Mouse (Mus musculus): ENCODE data around the gene Pex11a. TPM values are rescaled to one million over a fixed set of nuclear protein-coding genes. Genes with fewer than 3 reads are reported as not detected.

Gene Pex11a
- total and polyA plus RNA-seq, 3 experiments = 2.1 to 4.3 (median 3.4) TPM

DNA sequence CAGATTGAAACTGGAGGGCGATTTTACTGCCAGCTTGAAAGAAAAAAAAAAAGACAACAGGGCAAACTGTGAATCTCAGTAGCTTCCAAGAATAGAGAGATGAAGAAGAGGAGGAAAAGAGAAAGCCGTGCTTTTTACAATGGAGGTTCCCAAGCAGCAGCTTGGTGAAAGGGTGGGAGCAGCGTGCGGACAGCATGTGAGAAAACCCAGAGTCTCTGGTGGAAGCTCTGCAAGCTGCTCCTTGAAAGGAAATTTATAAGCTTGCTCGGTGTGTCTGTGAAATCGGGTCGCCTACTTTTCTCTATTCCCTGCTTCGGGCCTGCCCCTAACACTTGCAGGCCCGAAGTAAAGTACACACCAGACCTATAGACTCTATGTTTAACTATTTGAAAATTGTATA is 1.1 kb upstream of the Pex11a start:
- TF ChIP-seq SIN3A (IDR thresholded peaks at IDR 0.05; ENCODE audit: low read length) (no peak), BHLHE40 (IDR thresholded peaks at IDR 0.05; ENCODE audit: low read depth, low read length) (no peak), USF2 (conservative IDR thresholded peaks at IDR 0.05; ENCODE audit: low read depth, low read length) (no peak), POLR2A (IDR thresholded peaks at IDR 0.05; ENCODE audit: low read depth, low read length) (no peak), CTCF (conservative IDR thresholded peaks at IDR 0.05 in 1 of 2, IDR thresholded peaks at IDR 0.05 in 1 of 2; ENCODE audit: low read depth in 2 of 2, low read length in 2 of 2) (no peak), ZKSCAN1 (IDR thresholded peaks at IDR 0.05; ENCODE audit: borderline replicate concordance, low read depth, low read length) (no peak), MAZ (IDR thresholded peaks at IDR 0.05; ENCODE audit: low read depth, low read length) (no peak), KAT2A (IDR thresholded peaks at IDR 0.05; ENCODE audit: insufficient replicate concordance, low read length) (no peak), EP300 (IDR thresholded peaks at IDR 0.05; ENCODE audit: low read length) (no peak), JUND (conservative IDR thresholded peaks at IDR 0.05; ENCODE audit: low read depth, low read length) (no peak), ZMIZ1 (IDR thresholded peaks at IDR 0.05; ENCODE audit: low read depth, low read length) (no peak)
- dilution Hi-C loops (cut with MboI; ENCODE audit: extremely low pct_ligation_motif_present, extremely low pct_unique_long_range_greater_than_20kb, low sequenced_read_pairs) = no loop called here
- DNase-seq (ENCODE audit: extremely low read depth) = no peak
- no peak overlapping the region for H3K9ac ChIP-seq (ENCODE audit: insufficient read depth, low read depth)
- H3K79me2 ChIP-seq (replicated peaks; ENCODE audit: control insufficient read depth, extremely low read depth, insufficient read depth, poor library complexity, severe bottlenecking) = no peaks in the 10 kb centered on the region
- no peak overlapping the region for H3K27ac ChIP-seq (ENCODE audit: insufficient read depth, low read depth)
- no peaks in the 10 kb centered on the region for H3K27me3 ChIP-seq (replicated peaks)
- no peaks in the 10 kb centered on the region for H3K9me3 ChIP-seq (replicated peaks; ENCODE audit: low read length)
- no peak overlapping the region for H3K4me3 ChIP-seq (replicated peaks in 1 of 3; ENCODE audit: low read depth in 2 of 3, low read length in 2 of 3, poor library complexity in 1 of 3)
- H3K4me1 ChIP-seq (ENCODE audit: control insufficient read depth in 1 of 2, insufficient read depth in 2 of 2) = peaks cover 0 to 5% of the 10 kb centered on the region in 2 experiments; a peak in 2 of 4 replicates
- in situ Hi-C loops (cut with MboI; ENCODE audit: low pct_ligation_motif_present, low pct_unique_long_range_greater_than_20kb, low sequenced_read_pairs) = no loop called here
- H3K4me2 ChIP-seq (ENCODE audit: insufficient read depth, low read depth, poor library complexity, severe bottlenecking) = no peak overlapping the region
- peaks cover 5 to 9% of the 10 kb centered on the region in 2 experiments for H3K36me3 ChIP-seq (replicated peaks in 1 of 2; ENCODE audit: control insufficient read depth in 1 of 2, insufficient read depth in 1 of 2, low read length in 1 of 2)

DNA sequence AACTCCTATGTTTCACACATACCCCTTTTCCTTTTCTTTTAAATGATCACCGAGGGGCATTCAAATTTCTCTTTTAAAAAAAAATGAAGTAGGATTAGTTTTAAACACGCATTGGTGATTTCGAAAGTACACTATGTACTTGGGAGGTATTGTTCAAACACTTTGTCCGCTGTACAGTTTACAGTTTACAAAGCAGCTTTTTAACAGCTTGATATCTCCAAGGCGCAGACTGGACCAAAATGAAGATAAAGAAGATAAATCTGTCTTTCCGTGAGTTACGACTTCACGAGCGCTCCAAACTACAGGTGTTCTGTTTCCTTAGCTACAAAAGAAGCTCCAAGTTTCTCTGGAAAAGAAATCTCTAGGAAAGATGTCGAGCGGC is 663 bp downstream of the Pex11a start:
- in situ Hi-C loops (cut with MboI; ENCODE audit: low pct_ligation_motif_present, low pct_unique_long_range_greater_than_20kb, low sequenced_read_pairs) = no loop called here
- H3K4me3 ChIP-seq (replicated peaks in 1 of 3; ENCODE audit: low read depth in 2 of 3, low read length in 2 of 3, poor library complexity in 1 of 3) = peak overlapping the region; percentile 67 to 85 (median 84)
- H3K9me3 ChIP-seq (replicated peaks; ENCODE audit: low read length) = no peaks in the 10 kb centered on the region
- H3K27me3 ChIP-seq (replicated peaks) = no peaks in the 10 kb centered on the region
- H3K9ac ChIP-seq (ENCODE audit: insufficient read depth, low read depth) = peak overlapping the region; percentile 75
- TF ChIP-seq HCFC1 (IDR thresholded peaks at IDR 0.05; ENCODE audit: low read depth, low read length) (no peak), TBP (conservative IDR thresholded peaks at IDR 0.05; ENCODE audit: low read depth, low read length) (no peak), SIN3A (IDR thresholded peaks at IDR 0.05; ENCODE audit: low read length) (no peak), MAFK (IDR thresholded peaks at IDR 0.05; ENCODE audit: insufficient replicate concordance, low read length) (no peak), ZNF384 (IDR thresholded peaks at IDR 0.05; ENCODE audit: low read depth, low read length) (no peak), E2F4 (IDR thresholded peaks at IDR 0.05; ENCODE audit: insufficient replicate concordance, low read depth, low read length) (no peak), MEF2A (IDR thresholded peaks at IDR 0.05; ENCODE audit: borderline replicate concordance, low read depth, low read length) (no peak), UBTF (IDR thresholded peaks at IDR 0.05; ENCODE audit: low read depth, low read length) (no peak), JUN (IDR thresholded peaks at IDR 0.05; ENCODE audit: insufficient read depth, low read depth, low read length) (no peak), NELFE (IDR thresholded peaks at IDR 0.05; ENCODE audit: low read depth, low read length) (no peak), RCOR1 (conservative IDR thresholded peaks at IDR 0.05; ENCODE audit: low read depth, low read length) (no peak), KAT2A (IDR thresholded peaks at IDR 0.05; ENCODE audit: insufficient replicate concordance, low read length) (no peak)
- H3K79me2 ChIP-seq (replicated peaks; ENCODE audit: control insufficient read depth, extremely low read depth, insufficient read depth, poor library complexity, severe bottlenecking) = no peaks in the 10 kb centered on the region
- dilution Hi-C loops (cut with MboI; ENCODE audit: extremely low pct_ligation_motif_present, extremely low pct_unique_long_range_greater_than_20kb, low sequenced_read_pairs) = no loop called here
- peak overlapping the region; percentile 91 for H3K4me2 ChIP-seq (ENCODE audit: insufficient read depth, low read depth, poor library complexity, severe bottlenecking)
- H3K27ac ChIP-seq (ENCODE audit: insufficient read depth, low read depth) = no peak overlapping the region
- DNase-seq (ENCODE audit: extremely low read depth) = no peak
- H3K4me1 ChIP-seq (ENCODE audit: control insufficient read depth in 1 of 2, insufficient read depth in 2 of 2) = peaks cover 0 to 5% of the 10 kb centered on the region in 2 experiments; a peak in 2 of 4 replicates
- H3K36me3 ChIP-seq (replicated peaks in 1 of 2; ENCODE audit: control insufficient read depth in 1 of 2, insufficient read depth in 1 of 2, low read length in 1 of 2) = peaks cover 9 to 24% of the 10 kb centered on the region in 2 experiments

Data from CH12.LX (cell line).